Mouse (Mus musculus) CD4-positive, CD25-positive, alpha-beta regulatory T cell, adult 4 months (primary cell): ENCODE measurements at regions not wholly inside any gene's neighbourhood (a gene's known extent, or its start where the extent isn't known, plus 50 kb on each side); places are given as distances from the start of the nearest gene placed in this dataset.

Experiments used
- ATAC-seq: one replicate; pipeline ENCODE4 v1.8.0; 2017

GRCm38 (mm10) chr9:61489147-61489546 is 117.0 kb downstream of the Tle3 start:
- no peak for ATAC-seq

GRCm38 (mm10) chr9:61487824-61488223 is 115.7 kb downstream of the Tle3 start:
- ATAC-seq, result no peak

- ATAC-seq, result no peak
Measured at GRCm38 (mm10) chr9:61487146-61487545, 115.0 kb downstream of the Tle3 start.

- no peak for ATAC-seq
Measured at GRCm38 (mm10) chr9:61484391-61484790, 112.2 kb downstream of the Tle3 start.

GRCm38 (mm10) chr9:61479626-61480025 is 107.5 kb downstream of the Tle3 start:
- no peak for ATAC-seq

- ATAC-seq, result no peak
Measured at GRCm38 (mm10) chr9:61478862-61479261, 106.7 kb downstream of the Tle3 start.

GRCm38 (mm10) chr9:61476351-61476750 is 104.2 kb downstream of the Tle3 start:
- no peak for ATAC-seq

GRCm38 (mm10) chr9:61470815-61471505 is 98.8 kb downstream of the Tle3 start:
- no peak for ATAC-seq

GRCm38 (mm10) chr9:61468897-61469509 is 96.8 kb downstream of the Tle3 start:
- no peak for ATAC-seq

GRCm38 (mm10) chr9:61468368-61468848 is 96.2 kb downstream of the Tle3 start:
- no peak for ATAC-seq
